Mouse (Mus musculus) adrenal gland, adult 8-10 months (tissue): ENCODE results near the gene Slc22a1. TPM values are rescaled to one million over a fixed set of nuclear protein-coding genes. Genes with fewer than 3 reads are reported as not detected.
A peak's percentile ranks its signal among the peaks of the same experiment; 100 is the strongest.

Experiments
- DNase-seq: peaks from one replicate; pipeline ENCODE4 v3.0.0; 2022
- total RNA-seq, 4 experiments: library from RNA; stranded (reverse); gene quantifications; 2 replicates each; pipeline ENCODE4 v1.2.4; 2022

Slc22a1 gene
- total RNA-seq: under 1 TPM in 3 of 4 experiments, not detected in 1; 0.23 to 0.37 (median 0.30) TPM

DNA sequence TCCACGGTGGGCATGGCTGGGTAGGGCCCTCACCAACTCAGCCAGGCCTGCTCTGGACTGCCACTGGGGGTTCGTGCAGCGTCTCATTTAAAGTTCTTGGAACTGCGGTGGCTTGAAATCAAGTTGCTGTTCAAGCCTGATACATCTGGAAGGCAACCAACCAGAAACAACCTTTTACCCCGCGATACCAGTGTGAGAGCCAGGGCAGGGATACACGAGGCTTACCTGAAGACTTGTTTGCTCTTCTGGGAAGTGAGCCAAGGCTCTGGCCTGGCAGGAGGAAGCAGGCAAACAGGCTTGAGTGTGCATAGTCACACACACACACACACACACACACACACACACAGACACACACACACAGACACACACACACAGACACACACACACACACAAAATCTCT lies at the start of gene Slc22a1:
Slc22a1 (minus strand) TSS at position 184 of the 400 bp plus-strand sequence.
- DNase-seq: no peak

DNA sequence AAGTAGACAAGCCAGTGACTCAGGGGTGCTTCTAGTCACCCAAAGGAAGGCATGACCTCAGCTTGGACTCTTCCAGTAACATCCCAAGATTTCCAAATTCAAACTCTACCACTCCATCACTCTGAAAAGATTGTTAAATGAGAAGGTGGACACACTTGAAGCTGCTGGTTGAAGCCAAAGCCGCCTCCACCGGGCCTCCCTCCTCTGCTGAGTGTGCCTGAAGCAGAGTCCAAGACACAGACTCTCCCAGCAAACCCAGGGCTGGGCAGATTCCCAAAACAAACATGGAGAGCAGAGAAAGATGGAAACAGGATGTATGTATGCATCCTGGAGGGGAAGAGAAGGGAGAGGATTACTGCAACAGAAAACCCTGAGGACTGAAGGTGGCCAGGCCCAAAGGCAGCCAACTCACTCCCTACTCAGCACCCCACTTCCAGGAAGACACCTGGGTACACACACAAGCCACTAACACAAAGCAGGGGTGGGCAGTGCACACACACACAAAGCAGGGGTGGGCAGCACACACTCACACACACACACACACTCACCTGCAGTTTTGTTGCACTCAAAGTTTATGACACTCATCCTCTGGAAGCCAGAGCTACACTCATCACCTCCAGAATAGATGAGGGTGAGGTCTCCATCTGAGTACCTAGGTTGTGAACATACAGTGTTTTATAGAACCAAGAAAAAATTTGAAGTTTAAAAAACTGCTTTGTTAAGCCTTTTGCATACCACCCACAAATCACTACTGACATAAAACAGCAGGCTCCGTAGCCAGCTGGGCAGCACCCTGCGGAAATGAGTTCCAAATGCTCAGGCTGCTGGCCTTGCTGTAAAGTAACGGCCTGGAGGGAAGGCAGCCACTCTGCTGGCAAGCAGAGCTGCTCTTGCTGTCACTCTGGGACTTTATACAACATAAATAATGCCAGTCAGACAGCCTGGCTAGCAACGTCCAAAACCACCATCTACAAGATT lies 49.4 kb upstream of the Slc22a1 start:
- peak; percentile 57 for DNase-seq

DNA sequence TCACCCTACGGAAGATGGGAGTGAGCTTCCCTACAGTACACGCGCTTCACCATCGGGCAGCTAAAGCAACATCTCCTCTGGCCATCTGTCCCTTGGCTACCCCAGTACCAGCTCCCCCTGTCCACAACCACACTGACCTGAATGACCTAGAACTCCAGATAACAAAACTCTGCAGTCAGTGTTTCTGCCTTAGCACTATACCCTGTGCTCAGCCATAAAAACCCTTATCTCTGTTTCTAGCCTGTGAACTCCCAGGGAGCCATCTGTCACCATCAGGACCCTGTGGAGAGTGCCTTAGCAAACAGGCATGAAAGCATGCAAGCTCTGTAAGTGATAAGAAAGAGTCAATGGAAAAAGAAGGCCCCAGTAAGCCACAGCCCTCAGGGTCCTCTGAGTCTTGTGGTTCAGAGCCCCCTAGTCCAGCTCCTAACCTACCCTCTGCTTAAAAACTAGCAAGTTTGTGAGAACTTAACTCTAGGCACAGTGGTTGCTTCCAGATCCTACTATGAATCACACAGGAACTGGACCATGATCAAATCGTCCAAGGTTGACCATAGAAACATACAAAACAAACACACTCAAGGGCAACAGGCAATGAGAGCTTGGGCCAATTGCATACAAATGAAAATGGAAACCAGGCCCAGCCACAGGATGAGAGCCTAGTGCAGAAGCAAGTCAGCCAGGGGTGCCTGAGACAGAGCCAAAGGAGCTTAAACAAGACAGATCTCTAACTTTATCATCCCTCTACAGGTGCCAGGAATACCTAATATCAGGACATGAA lies 48.5 kb upstream of the Slc22a1 start:
- peak; percentile 63 for DNase-seq

DNA sequence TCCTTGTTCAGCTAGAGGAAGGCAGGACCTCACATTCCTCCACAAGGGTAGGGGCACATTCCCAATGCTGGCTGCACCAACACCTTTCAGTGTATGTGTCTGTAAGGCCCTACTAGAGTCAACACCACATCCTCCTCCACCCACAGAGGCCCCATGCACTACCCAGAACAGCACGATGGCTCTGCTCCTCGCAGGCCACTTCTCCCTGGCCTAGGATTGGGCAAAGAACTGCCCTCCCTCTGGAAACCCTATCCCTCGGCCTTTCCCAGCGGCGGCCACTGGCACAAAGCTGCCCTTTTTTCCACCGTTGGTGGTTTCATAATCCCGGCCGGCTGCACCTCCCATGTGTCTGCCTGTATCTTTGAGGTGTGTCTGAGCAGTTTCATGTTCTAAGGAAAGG lies 47.0 kb upstream of the Slc22a1 start:
- no peak for DNase-seq

DNA sequence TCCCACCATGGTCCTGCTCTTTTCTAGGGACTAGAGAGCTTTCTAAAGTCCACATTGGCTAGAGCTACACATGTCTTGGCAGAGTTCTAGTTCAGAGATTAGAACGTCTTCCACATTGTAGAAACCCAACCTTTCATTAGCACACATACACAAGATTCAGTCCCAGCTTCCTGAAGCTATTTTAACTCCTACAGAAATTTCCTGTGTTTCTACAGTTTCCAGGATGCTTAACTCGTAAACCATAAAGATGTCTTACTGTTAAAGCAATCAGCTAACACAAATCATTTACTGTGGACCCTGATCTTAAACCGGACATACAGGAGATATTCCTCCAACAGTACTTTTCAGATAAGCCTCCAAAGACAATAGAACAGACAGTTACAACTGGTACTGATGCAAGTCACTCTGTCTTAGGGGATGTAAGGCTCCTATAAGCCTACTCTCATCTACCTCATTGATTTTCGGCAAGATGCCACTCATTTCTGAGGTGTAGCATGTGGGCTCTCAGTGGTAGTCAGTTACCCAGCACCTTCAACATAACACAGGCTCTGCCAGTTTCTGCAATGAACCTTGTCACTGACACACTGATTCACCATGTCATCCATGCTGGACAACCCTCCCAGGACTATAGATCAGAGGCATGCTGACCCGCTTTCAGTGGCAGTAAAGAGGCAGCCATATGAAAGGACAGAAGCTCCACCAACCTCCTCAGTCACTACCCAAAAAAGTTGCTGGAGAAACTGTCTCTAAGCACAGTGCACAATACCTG lies 45.7 kb upstream of the Slc22a1 start:
- DNase-seq: no peak

DNA sequence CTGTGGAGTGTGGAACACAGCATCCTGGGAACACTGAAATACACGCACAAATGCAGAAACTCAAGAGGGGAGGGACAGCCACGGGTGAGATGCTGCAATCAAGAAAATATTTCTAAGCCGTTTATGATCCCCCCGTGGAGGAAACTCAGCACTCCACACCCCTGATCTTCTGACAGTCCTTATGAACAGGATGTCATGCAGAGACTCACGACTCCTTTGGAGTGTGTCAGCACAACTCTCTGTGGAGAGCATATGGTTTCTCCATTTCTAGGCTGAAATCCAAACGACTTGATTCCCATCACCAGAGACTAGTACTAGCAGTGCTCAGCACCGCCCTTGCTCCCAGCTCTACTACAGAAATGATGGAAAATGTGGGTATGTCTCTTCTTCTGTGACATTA lies 42.6 kb upstream of the Slc22a1 start:
- no peak for DNase-seq

DNA sequence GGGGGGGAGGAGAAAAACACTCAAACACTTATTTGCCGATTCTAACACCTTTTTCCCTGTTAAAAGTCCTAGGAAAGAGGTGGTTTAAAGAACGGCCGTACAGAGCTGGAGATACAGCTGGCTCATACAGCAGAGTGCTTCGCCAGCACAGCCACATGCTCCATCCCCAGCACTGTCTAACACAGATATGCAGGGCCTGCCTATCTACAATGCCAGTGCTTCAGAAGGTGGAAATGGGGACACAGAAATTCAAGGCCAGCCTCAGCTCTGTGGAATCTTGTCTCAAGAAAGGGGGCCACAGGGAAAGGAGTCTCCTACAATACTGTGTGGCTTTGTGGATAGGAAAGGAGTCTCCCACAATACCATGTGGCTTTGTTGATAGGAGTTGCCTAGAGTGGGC lies 41.8 kb upstream of the Slc22a1 start:
- DNase-seq: no peak

DNA sequence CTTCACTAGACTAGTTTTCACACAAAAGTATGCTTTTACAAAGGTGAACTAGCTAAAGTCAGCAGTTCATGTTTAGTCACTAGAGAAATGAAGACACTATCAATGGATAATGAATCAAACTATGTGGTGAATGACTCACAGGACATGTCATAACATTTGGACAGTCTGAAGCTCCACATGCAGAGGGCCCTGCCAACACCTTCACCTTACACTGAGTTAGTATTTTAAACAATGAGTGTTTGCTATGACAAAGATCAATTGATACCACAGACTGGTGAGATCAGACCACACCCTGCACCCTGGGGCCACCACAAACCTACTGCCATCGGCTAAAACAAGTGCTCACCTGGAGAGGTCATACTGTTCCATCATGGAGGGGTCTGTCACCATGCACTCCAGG lies 39.4 kb upstream of the Slc22a1 start:
- DNase-seq: no peak

DNA sequence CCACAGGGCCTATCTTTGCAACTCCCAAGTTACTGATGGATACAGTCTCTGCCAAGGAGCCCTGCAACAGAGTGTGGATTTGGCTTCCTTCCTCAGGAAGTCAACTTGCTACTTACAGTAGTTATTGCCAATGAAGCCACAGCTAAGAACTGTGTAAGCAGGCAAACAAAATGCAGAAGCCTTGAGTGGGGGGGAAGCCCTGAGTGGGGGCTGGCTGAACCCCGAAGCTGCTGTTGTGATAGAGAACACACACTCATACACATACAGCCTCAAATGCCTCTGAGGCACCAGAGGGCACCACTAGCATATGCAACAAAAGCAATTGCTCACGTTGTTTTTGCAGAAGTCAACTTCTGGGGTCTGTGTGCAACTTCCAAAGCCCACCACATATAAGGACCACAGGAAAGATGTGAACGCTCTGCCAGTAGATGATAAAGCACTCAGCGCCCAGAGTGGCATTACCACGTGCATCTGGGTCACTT lies 38.5 kb upstream of the Slc22a1 start:
- no peak for DNase-seq

DNA sequence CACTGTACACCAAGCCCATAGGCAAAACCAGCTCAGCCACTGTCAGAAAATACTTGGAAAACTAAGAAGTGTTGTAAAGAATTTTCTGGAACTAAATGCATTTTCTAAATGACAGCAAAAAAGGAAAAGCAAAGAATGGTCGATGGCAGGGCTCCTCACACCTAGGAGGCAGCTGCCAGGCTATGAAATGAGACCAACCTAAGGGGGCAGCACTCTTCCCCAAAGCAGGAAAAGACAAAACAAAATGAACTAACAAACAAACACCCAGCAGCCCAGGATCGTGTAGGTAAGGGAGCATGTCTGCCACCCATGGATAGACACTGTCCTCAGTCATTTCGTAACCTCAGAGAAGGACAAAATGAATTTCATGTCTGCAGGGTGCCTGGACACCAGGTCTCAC lies 37.4 kb upstream of the Slc22a1 start:
- no peak for DNase-seq

DNA sequence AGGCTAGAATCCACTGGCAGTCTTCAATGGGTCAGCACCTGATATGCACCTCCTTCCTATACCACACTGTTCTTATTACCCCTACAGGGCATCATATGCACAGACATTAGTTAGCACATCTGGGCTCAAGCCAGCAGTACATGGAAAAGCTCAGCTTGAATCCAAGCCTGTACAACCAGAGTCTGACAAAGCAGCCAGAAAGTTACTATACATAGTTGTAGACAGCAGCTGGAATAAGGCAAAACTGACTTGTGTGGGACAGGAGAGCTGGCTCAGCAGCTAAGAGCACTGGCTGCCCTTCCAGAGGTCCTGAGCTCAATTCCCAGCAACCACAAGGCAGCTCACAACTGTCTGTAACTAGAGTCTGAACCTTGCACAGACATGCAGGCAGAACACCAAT lies 36.6 kb upstream of the Slc22a1 start:
- no peak for DNase-seq

DNA sequence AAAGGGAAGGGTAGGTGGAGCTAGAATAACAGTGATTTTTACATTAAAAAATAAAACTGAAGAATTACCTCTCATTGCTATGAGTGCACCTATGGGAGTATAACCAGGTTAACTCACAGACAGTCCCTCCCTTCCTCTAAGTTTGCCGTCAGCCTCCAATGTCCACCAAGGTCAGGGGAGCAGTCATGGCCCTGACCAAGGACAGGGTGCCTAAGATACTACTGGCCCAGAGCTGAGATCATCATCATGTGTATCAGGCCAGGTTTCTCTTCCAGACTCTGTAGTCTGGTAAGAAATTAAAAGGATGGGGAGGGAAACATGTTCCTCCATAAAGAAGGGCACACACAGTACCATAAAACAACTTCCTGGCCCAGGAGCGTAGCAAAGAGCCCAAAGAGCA lies 35.3 kb upstream of the Slc22a1 start:
- peak; percentile 32 for DNase-seq

DNA sequence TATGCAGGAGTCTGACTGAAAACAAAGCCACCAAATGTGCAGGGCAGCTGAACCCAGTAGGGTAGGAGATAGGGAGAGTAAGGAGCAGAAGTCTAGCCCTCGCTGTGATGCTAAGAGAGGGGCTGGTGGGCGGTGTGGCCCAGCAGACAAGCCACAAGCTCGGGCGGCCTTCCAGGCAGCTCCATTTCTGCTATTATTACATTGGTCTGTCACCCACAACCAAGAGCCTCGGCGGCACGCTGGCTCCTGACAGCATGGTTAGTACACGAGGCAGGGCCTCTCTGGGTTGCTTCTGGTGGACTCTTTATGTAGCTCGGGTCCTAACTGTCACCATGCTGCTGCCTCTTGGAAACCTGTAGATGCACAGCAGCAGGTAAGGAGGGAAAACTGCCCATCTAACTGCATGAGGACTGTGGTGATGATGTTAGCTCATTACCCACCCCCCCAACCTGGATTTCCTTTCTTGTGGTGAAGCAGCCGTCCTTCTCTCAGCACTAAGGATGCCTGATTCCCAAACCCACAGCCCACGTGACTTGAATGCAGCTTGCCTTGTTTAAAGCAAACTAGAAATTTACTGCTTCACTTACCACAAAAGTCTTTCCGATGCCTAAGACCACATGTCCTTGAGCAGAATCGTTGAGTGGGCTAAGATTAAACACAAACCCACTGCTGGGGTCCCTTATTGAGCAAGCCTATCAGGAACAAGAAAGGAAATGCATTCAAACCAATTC lies 34.6 kb upstream of the Slc22a1 start:
- DNase-seq: no peak

DNA sequence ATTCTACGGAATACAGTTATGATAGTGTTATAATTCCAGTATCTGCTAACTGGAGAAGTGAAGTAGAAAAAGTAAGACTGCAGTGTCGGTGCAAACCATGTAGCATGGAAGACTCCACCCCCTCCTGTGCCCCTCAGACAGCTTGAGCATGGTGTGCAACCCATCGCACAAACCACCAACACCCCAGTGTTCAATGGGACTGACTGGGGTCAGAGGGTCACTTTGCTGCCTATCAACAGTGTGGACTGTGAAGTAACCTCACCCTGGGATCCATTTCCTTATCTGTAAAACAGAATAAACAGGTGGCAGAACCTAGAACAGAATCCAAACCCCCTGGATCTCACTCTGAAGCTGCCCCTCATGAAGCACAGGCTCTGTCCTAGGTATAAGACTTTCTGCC lies 32.8 kb upstream of the Slc22a1 start:
- DNase-seq: no peak

DNA sequence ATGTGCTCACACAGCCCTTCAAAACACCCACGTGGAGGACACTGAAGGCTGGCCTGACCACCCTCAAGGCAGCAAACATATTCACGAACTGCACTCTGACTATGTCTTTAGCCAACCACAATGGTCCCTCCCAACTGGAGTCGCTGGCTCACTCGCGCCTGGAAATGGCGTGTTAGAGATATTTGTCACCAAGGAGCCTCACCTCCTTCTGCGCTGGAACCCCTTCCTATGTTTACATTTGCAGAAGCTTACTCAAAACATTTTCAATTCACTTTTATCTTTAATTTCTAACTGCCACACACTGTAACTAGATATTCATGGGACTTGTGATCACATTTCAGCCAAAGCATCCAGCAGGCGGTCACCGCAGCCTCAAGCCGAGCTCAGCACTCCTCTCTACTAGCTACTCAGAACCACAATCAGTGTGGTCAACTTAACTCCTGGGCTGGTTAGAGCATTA lies 31.0 kb upstream of the Slc22a1 start:
- DNase-seq: no peak

DNA sequence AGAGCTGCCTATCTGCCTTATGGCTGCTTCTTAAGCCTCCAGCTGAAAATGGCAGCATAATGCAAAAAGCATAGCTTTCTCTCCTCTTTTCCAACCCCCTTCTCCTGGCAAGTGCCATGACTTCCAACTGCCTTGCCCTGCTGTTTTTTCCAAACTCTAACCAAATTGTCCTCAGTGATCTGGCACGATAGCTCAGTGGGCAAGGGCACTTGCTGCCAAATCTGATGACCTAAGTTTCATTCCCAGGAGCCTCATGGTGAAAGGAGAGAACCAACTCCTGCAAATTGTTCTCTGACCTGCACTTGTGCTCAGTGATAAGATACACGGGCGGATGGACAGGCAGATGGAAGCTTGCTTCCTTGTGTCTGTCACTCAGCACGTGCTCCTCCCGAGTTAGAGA lies 27.3 kb upstream of the Slc22a1 start:
- no peak for DNase-seq

DNA sequence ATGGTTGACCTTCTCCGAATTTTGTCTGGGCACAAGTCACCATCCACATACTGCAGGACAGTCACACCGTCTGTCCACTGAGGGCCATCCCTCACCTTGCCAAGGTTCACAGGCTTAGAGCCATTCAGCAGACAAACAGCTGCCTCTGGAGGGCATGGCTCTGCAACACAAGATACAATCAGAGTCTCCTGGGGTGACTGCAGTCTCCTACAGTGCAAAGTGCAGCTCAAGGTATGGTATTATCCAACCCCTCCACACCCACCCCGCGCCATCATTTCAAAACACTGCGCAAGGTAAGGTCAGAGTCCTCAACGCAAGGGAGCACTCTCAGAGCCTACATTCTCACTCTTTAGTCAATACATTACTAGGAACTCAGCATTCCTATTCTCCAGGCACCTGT lies 24.7 kb upstream of the Slc22a1 start:
- no peak for DNase-seq

DNA sequence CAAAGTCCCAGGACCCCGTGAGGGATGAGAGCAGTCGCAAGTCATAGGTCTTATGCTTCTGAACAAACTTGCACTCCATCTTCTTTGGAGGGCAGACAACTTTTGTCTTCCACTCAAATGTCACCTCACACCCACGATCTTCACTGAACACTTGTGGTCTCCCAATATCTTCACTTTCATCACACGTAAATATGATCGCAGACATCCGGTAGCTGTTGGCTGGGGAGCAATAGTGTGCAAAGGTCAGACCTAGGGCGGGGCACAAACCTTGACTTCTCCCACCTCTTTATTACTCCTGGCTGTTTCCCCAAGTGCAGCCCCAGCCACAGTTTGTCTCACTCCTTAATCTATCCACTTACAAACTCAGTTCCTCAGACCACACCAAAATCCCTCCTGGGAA lies 16.3 kb upstream of the Slc22a1 start:
- no peak for DNase-seq

DNA sequence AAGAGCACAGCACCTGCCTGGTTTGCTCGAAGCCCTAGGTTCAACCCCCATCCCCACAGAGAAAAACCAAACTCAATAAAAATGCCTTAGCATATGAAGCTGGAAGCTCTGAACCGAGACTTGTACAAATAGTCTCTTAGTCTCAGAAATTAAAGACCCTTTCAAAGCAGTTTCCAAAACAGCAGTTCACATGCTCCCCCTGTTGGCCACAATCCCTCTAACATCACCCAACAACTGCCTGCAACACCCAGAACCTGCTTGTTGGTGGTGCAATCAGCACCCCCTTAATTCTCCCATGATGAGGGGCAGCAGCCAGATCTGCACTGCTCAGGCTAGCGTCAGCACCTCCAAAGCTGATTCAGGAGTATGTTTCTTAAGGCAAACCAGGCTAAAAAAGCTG lies 13.9 kb upstream of the Slc22a1 start:
- DNase-seq: no peak

DNA sequence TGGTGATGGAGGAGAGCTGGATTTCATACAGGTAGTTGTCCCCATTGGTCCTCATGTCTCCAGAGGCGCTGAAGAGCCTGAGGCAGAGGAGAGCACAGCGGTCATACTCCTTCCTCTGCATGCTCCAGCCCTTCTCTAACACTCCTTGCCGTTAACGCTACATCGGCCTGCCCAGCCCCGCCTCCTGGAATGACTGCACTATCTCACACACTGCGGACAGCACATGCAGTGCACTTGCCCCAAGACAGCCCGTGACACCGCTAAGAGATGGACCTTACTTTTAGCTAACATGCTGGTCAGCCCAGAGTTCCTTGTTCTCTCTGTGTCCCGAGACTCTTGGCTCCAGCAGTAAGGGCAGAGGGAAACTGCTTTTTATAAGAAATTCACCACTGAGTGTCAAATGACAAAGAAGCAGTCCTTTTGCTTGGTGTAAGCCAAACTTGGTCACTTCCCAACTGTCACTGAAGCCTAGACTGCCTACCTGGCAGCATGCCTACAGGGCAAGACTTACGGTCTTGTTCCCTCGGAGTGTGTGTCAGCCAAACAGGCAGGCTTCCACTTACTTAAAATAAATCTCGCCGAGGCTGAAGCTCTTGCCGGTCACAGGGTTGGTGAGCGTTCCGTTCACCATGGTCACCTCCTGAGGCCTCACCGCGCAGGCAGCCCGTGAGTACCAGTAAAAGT lies 12.9 kb upstream of the Slc22a1 start:
- peak; percentile 50 for DNase-seq

DNA sequence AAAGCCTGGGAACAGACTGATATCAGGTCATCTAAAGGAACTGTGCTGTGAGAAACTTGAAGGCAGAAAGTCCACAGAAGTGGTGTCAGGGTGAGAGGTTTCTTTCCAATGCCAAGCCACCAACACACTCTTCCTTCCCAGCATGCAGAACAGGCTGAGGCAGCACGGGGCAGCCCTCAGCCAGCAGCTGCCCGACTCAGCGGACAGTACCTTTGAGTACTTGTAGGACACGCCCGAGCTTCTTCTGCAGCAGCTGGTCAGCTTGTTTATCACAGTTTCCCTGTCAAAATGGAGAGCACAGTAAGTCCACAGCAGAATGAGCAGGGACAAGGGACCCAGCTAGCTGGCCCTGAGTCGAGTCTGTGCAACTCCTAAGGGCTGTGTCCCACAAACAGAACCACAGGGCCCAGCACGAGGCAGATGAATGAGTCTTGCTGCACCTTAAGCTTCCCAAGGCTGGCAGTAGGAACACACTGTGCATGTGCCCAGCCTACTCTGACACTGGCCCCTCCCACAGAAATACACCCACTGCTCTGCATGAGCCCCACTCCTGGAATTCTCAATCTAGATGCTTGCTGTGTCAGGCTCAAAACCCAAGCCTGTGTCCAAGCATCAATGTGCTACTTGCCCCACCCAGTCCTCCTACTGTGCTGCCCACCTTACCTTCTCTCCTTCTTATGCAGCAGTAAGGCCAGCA lies 9.4 kb upstream of the Slc22a1 start:
- DNase-seq: no peak
